Mouse (Mus musculus) hindbrain, embryonic 14.5 days (tissue): ENCODE measurements around the gene Pacsin3. TPM values are rescaled to one million over a fixed set of nuclear protein-coding genes. Genes with fewer than 3 reads are reported as not detected.
"Not testable (repeated sequence)": the region's sequence is repeated elsewhere in the genome, so short reads cannot be mapped to it uniquely, and the experiment has no call there.

Experiments used
- ATAC-seq: fragments of 200-750 bp; cut with Nextera tagmentation; 2 replicates; pipeline ENCODE4 v1.8.0; 2017; ENCODE audit warnings: moderate number of reproducible peaks, mild to moderate bottlenecking, moderate TSS enrichment, moderate library complexity; ENCODE audit not compliant: low FRiP score
- DNase-seq: peaks from one replicate; pipeline ENCODE4 v3.0.0-alpha.2; 2015; ENCODE audit warnings: low spot score
- H3K27ac ChIP-seq: fragments of 300-500 bp; sonication (generic); 2 replicates; pipeline ENCODE4 v1.5.1; 2014; ENCODE audit warnings: mild to moderate bottlenecking, moderate library complexity
- H3K27me3 ChIP-seq: fragments of 300-500 bp; sonication (generic); 2 replicates; pipeline ENCODE4 v1.6.1; 2014; ENCODE audit warnings: mild to moderate bottlenecking, low read length, mixed read lengths; ENCODE audit not compliant: control insufficient read depth, insufficient read depth
- H3K36me3 ChIP-seq: fragments of 300-500 bp; sonication (generic); replicated peaks from 2 replicates; pipeline ENCODE4 v1.6.1; 2014; ENCODE audit not compliant: control insufficient read depth, insufficient read depth
- H3K4me1 ChIP-seq: fragments of 300-500 bp; sonication (generic); replicated peaks from 2 replicates; pipeline ENCODE4 v1.6.1; 2014; ENCODE audit warnings: antibody characterized with exemption, low read length, mixed read lengths; ENCODE audit not compliant: control insufficient read depth, insufficient read depth
- H3K4me2 ChIP-seq: fragments of 300-500 bp; sonication (generic); replicated peaks from 2 replicates; pipeline ENCODE4 v1.6.1; 2014; ENCODE audit warnings: mild to moderate bottlenecking, moderate library complexity
- H3K4me3 ChIP-seq: fragments of 300-500 bp; sonication (generic); replicated peaks from 2 replicates; pipeline ENCODE4 v1.5.1; 2014; ENCODE audit warnings: mild to moderate bottlenecking, low read length
- H3K9ac ChIP-seq: fragments of 300-500 bp; sonication (generic); 2 replicates; pipeline ENCODE4 v1.6.1; 2014
- H3K9me3 ChIP-seq: fragments of 300-500 bp; sonication (generic); 2 replicates; pipeline ENCODE4 v1.6.1; 2016; ENCODE audit warnings: low read length; ENCODE audit not compliant: control insufficient read depth
- WGBS: fragments of 180-500 bp; shearing (Covaris S2); extraction: QIAGEN DNeasy Blood & Tissue Kit; methylation state at CpG from one replicate; pipeline ENCODE4 v1.1.7; 2014; 5-methylcytosine and 5-hydroxymethylcytosine counted together
- polyA plus RNA-seq: library from polyadenylated mRNA; unstranded; fragments of >200 nt; fragmentation: Nextera tagmentation; extraction: Ambion mirVana; gene quantifications from 2 replicates; pipeline ENCODE4 v1.2.1, GENCODE M21; 2014

The Pacsin3 gene
- 12.9 and 13.5 TPM in 2 replicates for polyA plus RNA-seq

DNA sequence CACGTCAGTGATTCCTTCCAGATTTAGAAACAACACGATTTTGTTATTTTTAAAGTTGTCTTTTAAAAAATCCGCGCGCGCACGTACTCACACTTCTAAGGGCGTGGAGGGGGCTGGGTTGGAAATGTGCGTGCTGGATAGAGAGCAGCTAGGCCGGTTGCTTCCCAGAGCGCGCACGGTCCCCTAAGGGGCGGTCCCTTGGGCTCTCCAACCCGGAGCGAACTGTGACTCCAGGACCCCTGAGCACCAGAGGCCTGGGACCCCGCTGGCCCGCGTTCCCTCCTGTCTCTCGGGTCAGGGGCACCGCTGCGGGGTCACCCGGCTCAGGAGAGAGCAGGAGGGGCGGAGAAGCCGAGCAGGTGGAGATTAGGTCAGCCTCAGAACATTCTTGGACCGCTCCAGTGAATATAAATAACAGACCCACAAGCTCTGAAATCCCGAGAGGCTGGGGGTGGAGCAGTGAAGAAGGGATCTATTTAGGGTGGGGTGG is at the start of gene Pacsin3:
TSS of gene Pacsin3 (plus strand) at position 294 of the 490 bp plus-strand sequence.
- DNase-seq (no peak), ATAC-seq (no peak)
- Histone ChIP-seq H3K4me2 (peak within 1 kb of the TSS; percentile 91), H3K9me3 (no peaks in the 10 kb centered on the region), H3K36me3 (no peaks in the 10 kb centered on the region), H3K27ac (no peak within 1 kb of the TSS), H3K27me3 (peaks cover 39% of the 10 kb centered on the region), H3K9ac (peak within 1 kb of the TSS; percentile 52), H3K4me3 (peak within 1 kb of the TSS; percentile 44), H3K4me1 (peaks cover 36% of the 10 kb centered on the region)
- under 1% methylated on average over 27 of the region's 27 CpGs for WGBS

DNA sequence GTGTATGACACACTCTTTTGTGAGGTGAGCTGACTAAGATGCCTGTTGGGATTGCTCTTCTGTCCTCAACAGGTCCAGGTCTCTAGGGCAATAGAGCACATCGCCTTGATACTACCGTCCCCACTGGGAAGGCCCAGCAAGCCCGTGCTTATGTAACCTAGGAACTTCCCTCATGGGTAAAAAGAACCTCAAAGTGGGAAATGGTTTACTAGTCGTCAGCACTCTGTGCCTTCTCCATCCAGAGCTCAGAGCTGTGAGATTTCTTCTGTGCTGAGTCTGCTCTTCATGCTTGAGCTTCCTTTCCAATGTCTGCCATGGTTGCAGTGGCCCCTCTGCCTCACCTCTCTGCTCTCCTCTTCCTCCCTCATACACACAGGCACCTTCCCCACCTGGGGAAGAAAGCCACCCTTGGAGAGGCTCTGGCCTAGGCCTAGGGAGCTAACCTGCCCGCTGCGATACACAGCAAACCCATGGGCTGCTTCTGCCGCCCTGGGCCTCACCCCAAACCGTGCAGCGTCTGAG is 49.4 kb upstream of the Pacsin3 start:
- H3K4me1 ChIP-seq, result peaks cover 23% of the 10 kb centered on the region
- H3K9me3 ChIP-seq, result no peaks in the 10 kb centered on the region
- H3K27ac ChIP-seq, result no peak overlapping the region
- DNase-seq, result no peak
- peaks cover 62% of the 10 kb centered on the region for H3K36me3 ChIP-seq
- WGBS, result 92% methylated on average over 9 of the region's 9 CpGs
- H3K9ac ChIP-seq, result no peak overlapping the region
- ATAC-seq, result no peak
- no peak overlapping the region for H3K4me2 ChIP-seq
- no peak overlapping the region for H3K4me3 ChIP-seq
- no peaks in the 10 kb centered on the region for H3K27me3 ChIP-seq

DNA sequence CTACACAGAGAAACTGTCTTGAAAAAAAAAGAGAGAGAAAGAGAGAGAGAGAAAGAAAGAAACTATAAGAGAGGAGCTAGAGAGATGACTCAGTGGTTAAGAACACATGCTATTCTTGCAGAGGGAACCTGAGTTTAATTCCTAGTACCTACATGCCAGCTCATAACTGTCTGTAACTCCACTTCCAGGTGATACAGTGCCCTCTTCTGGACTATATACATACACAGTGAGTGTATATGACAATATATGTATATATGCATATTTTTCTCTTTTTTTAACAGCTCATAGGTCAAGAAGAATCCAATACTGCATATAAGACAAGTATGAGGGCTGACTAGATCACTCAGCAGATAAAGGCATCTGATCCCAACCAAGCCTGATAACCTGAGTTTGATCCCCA is 42.4 kb upstream of the Pacsin3 start:
- Histone ChIP-seq H3K27ac (no peak overlapping the region), H3K36me3 (peaks cover 91% of the 10 kb centered on the region), H3K9ac (no peak overlapping the region), H3K4me3 (no peak overlapping the region), H3K4me1 (0 out of 2 replicates have a peak, but pooled peaks cover 3% of the 10 kb centered on the region), H3K9me3 (no peaks in the 10 kb centered on the region), H3K27me3 (no peaks in the 10 kb centered on the region), H3K4me2 (no peak overlapping the region)
- DNase-seq, result no peak
- no peak for ATAC-seq

DNA sequence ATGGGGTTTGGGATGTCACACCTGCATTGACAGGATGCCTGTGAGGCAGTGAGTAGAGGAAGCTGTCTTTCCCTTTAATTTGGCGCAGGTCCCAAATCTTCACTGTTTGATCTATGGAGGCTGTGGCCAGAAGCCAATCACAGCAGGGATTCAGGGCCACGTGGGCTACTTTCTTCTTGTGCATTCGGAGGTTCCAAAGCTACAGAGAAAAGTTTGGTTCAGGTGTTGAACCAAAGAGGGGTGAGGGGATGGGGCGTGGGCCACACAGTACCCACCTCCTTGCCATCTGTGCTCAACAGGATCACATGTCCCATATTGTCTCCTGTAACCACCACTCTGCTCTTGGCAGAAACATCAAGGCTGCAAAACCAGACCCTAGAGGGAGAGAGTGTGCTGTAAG is 38.7 kb upstream of the Pacsin3 start:
- WGBS, result 62% methylated on average over 4 of the region's 4 CpGs
- no peak overlapping the region for H3K4me2 ChIP-seq
- no peaks in the 10 kb centered on the region for H3K9me3 ChIP-seq
- H3K27me3 ChIP-seq, result no peaks in the 10 kb centered on the region
- DNase-seq (peak; percentile 30), ATAC-seq (no peak; the same call in 1 of the 2 replicates)
- no peak overlapping the region for H3K4me3 ChIP-seq
- H3K36me3 ChIP-seq, result peaks cover 61% of the 10 kb centered on the region
- H3K4me1 ChIP-seq, result 0 out of 2 replicates have a peak, but pooled peaks cover 3% of the 10 kb centered on the region
- no peak overlapping the region for H3K9ac ChIP-seq
- no peak overlapping the region for H3K27ac ChIP-seq

DNA sequence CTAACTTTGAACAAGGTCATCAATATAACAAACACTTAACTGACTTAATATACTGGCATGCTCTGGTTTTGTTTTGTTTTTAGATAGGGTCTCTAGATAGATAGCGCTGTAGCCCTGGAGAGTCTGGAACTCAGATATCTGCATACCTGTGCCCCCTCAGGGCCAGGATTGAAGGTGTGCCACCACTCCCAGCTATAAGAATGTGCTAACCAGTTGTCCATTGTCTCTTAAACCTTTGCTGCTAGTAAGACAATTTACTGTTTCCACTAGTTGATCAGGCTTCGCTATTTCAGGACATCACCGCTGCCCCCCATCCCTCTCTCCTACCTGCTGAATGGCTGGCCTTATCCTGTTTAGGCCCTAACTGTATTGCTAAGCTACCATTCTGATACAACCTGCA is 35.3 kb upstream of the Pacsin3 start:
- Histone ChIP-seq H3K4me2 (no peak overlapping the region), H3K4me3 (no peak overlapping the region), H3K27ac (no peak overlapping the region), H3K4me1 (0 out of 2 replicates have a peak, but pooled peaks cover 3% of the 10 kb centered on the region), H3K9me3 (no peaks in the 10 kb centered on the region), H3K36me3 (peaks cover 28% of the 10 kb centered on the region), H3K9ac (no peak overlapping the region), H3K27me3 (no peaks in the 10 kb centered on the region)
- WGBS, result 94% methylated on average over 3 of the region's 3 CpGs
- DNase-seq, result no peak
- ATAC-seq, result no peak

DNA sequence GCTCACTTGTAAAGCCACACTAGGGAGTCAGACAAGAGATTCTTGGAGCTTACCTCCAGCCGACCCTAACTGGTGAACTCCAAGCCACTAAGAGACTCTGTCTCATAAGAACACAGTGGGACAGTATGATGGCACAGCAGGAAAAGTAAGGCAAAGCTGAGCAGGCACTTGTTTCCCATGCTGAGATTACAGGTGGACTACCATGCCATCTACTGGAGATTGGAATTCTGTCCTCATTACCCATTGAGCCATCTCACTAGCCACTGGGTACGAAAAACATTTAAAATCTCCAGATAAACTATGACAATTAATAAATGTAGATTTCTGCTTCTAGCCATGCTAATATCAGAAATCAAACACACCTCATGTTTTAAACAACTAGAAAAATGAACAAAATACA is 32.1 kb upstream of the Pacsin3 start:
- H3K4me3 ChIP-seq, result no peak overlapping the region
- DNase-seq (no peak), ATAC-seq (no peak)
- H3K36me3 ChIP-seq, result 0 out of 2 replicates have a peak, but pooled peaks cover 2% of the 10 kb centered on the region
- H3K27ac ChIP-seq, result no peak overlapping the region
- H3K4me1 ChIP-seq, result no peaks in the 10 kb centered on the region
- WGBS, result 90% methylated on average over 2 of the region's 2 CpGs
- no peaks in the 10 kb centered on the region for H3K27me3 ChIP-seq
- no peak overlapping the region for H3K4me2 ChIP-seq
- H3K9ac ChIP-seq, result no peak overlapping the region
- no peaks in the 10 kb centered on the region for H3K9me3 ChIP-seq

DNA sequence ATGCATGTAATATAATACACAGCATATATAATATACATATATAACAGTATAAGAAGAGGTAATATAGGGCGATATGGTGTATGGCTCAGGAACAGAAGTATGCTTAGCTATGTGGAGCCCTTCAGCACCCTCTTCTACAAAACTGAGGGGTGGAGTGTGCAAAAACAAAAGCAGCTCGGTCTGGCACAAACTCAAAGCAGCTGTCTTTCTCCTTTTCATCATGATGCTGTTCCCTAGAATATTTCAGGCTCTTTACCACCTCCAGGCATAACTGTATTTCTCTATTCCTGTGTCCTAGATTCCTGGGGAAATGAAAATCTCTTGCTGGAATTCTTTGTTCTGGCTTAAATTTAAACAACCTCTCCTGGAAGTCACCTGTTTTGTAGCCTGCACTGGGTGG is 26.0 kb upstream of the Pacsin3 start:
- Histone ChIP-seq H3K9me3 (no peaks in the 10 kb centered on the region), H3K4me2 (no peak overlapping the region), H3K4me1 (no peaks in the 10 kb centered on the region), H3K4me3 (no peak overlapping the region), H3K36me3 (peaks cover 10% of the 10 kb centered on the region; the same call in 1 of the 2 replicates), H3K27ac (no peak overlapping the region), H3K9ac (no peak overlapping the region), H3K27me3 (no peaks in the 10 kb centered on the region)
- ATAC-seq (no peak), DNase-seq (no peak)
- 87% methylated on average over 2 of the region's 2 CpGs for WGBS

DNA sequence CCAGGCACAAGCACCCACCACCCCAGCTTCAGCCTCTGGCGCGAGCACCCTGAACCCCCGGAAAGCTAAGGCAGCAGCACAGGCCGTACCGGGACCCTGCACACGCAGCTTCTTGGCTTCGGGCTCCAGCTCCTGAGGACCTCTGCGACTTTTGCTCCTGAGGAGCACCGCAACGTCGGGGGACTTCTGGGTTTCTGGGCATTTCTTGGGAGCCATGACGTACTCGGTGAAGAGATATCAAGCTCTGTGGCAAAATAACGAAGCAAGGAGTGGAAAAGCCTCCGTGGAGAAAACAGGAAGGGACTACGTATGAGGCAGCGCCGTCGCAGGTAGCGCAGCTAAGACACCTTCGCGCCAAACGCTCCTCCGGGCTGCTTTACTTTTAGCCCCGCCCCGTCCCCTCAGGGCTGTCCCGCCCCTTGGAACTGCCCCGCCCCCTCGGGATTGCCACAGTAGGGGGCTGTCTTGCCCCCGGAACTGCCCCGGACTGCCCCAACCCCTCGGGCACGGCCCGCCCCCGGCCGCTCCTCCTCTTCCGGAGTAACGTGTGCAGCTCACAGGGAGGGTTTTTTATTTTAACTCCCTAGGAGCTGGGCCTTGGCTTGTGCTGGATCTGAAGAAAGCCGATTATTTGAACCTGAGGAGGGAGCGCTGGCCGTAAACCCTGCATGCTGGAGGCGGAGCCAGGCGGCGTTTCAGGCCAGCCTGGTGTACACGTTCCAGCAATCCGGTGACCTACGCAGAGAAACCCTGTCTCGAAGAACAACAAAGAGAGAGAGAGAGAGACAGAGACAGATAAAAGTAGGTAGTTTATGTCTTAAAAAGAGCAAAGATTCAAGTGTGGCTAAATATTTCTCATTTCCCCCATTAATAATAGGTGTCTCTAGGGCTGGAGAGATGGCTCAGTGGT is 18.9 kb upstream of the Pacsin3 start, which contains the start of gene Ddb2:
TSS of gene Ddb2 (minus strand) at position 382 of the 910 bp plus-strand sequence.
- Histone ChIP-seq H3K9ac (peak within 1 kb of the TSS; percentile 66), H3K36me3 (peaks cover 10% of the 10 kb centered on the region; the same call in 1 of the 2 replicates), H3K4me1 (no peaks in the 10 kb centered on the region), H3K27me3 (no peaks in the 10 kb centered on the region), H3K4me3 (peak within 1 kb of the TSS; percentile 48), H3K27ac (peak within 1 kb of the TSS; percentile 79), H3K4me2 (peak within 1 kb of the TSS; percentile 72), H3K9me3 (no peaks in the 10 kb centered on the region)
- DNase-seq (peak; percentile 93), ATAC-seq (peak; percentile 98)
- WGBS, result under 1% methylated on average over 47 of the region's 48 CpGs

DNA sequence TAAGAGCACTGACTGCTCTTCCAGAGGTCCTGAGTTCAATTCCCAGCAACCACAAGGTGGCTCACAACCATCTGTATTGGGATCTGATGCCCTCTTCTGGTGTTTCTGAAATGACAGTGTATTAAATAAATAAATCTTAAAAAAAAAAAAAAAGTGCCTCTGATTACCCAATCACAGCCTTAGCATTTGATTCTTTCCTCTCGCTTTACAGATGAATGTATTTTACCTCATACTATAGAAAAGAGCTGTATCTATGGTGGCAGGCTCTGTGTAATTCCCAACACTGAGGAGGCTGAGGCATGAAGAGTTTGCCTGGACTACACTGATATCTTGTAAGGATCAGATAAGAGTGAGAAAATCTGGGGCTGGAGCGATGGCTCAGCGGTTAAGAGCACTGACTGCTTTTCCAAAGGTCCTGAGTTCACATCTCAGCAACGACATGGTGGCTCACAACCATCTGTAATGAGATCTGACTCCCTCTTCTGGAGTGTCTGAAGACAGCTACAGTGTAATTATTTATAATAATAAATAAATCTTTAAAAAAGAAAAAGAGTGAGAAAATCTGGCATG is 18.2 kb upstream of the Pacsin3 start:
- DNase-seq (peak; percentile 42), ATAC-seq (peak; percentile 55)
- Histone ChIP-seq H3K9ac (peak overlapping the region; percentile 66), H3K4me3 (peak overlapping the region; percentile 48), H3K27ac (peak overlapping the region; percentile 79), H3K4me2 (peak overlapping the region; percentile 72)
- not testable (repeated sequence) for H3K36me3 ChIP-seq, H3K27me3 ChIP-seq, H3K4me1 ChIP-seq, H3K9me3 ChIP-seq
- 21% methylated on average over 4 of the region's 4 CpGs for WGBS
